Mouse (Mus musculus): ENCODE data around the gene Olfr49.

DNA sequence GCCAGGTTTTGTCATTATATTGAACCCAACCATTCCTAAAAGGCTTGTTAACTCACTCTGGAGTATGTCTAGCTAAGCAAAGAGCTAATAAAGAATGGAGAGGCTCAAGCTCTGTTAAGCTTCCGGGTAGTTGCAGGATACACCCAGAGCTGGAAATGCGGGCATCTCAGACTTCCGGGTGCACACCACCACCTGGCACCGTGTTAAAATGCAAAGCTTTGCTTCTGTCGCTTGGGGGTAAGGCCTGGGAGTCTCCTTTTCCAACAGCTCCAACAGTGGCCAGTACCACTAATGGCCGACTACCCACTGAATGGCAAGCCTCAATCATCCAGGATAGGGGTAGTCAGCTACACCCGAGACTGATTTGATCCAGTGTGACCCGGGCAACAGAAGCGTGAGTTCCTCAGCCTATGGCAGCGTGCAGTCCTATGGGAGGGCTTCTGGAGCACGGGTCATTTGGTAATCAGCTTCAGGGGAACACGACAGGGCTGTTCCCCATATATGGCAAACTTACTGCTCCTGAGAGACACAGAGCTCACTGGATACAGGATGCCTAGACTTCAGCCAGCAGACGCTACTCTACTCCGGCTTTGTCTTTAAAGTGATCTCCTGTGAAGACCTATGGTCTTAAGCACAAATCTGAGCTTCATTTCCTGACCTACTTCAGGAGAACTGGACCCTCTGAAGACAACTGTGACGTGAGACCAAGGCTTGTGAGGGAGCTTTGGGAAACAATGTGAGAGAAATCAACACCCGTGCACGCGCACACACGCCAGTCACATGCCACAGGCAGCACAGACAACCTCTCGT is 50.3 kb downstream of the Olfr49 start:
- no peak for TF ChIP-seq POLR2A (IDR thresholded peaks at IDR 0.05; ENCODE audit: low read depth, low read length)
- TF ChIP-seq CTCF (IDR thresholded peaks at IDR 0.05; ENCODE audit: extremely low read depth, insufficient read depth, insufficient read length, insufficient replicate concordance): no peak
